Mouse (Mus musculus) small intestine, adult 10 weeks (tissue): Measurements from ENCODE around the gene Mpv17. TPM values are rescaled to one million over a fixed set of nuclear protein-coding genes. Genes with fewer than 3 reads are reported as not detected.

Experiments used
- polyA plus RNA-seq: library from polyadenylated mRNA; stranded (reverse); fragments of 350-450 nt; fragmentation: Illumina TruSeq; extraction: RNeasy Lipid Tissue Mini Kit (QIAGEN cat#74804); gene quantifications from one replicate; pipeline ENCODE4 v1.2.3, GENCODE M21; 2014; ENCODE audit warnings: low replicate concordance

Gene Mpv17
- 10.0 TPM for polyA plus RNA-seq

GRCm38 (mm10) chr5:31154152-31154553 is at the start of gene Mpv17:
Gene Mpv17, minus strand, starts transcription at chr5:31154251.

DNA sequence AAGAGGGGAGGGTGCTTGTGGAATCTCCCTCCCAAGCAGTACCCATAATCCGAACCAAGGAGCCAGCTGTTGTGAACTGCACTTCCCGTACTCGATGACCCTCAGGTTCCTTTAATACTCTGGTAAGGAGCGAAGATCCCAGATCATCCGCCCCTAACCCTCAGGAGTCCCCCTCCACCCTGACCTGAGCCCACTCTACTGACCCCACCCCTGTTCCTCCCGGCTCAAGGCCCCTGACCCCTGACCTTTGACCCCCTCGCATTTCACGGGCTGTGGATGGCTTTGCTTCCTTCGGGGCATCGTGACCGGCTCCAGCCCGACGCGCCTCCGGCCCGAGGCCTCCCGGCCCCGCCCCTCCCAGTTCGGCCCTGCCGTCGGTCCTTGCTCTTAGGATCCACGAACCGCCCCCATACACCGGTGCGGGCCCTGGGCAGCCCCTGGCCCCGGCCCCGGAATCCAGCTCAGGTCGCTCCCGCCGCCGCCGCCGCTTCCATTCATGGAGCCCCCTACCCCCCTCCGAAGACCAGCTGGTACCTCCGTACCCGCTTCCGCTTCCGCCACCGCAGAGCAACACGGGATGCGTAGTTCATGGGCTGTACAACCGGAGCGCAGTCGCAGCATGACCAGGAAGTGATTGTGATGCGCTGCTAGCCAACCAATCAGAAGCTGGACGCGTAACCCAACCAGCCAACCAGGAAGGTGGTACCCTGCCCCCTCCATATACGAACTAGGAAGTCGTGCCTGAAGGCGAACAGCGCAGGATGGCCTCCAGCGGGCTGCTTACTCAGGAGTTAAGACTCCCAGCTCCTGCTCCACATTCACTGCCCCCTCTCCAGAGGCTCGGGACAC is 47.9 kb upstream of the Mpv17 start, which contains the start of gene Zfp513:
Gene Zfp513 (minus strand): TSS at position 562 of the 849 bp plus-strand sequence.

DNA sequence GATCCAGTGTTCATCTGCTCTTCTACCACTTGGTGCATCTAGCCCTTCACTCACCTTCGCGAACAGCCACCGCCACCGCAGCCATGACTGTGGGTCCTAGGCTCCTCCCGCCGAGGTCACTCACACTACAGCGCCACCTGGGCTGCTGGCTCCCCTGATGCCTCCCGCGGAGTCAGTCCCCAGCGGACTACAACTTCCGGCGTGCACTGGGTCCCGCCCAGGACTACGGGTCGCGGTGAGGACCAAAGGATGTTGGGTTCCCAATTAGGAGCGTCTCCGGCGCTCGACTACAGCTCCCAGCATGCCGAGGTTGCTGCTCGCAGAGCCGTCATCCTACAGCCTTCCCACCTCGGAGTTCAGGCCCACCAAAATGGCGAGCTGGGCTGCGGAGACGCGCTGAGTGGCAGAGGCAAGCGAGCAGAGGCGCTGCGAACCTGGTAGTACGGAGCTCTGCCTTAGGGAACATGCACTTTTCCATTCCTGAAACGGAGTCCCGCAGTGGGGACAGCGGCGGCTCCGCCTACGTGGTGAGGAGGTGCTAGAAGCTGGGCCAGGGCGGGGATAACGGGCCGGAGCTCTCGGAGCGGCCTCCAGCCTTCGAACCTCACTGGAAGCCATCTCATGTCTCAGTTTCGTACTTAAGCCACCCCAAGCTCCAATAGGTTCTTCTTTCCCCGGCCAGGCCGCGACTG is 39.0 kb upstream of the Mpv17 start, which contains the start of the genes Snx17 and Eif2b4:
Gene Snx17 (plus strand): TSS at position 289 of the 692 bp plus-strand sequence.
Gene Eif2b4 (minus strand): TSS at position 492 of the 692 bp plus-strand sequence.

GRCm38 (mm10) chr5:31179766-31180630 is 25.9 kb upstream of the Mpv17 start, which contains the start of the genes Gm29609 and Gtf3c2:
Gene Gm29609, minus strand, starts transcription at chr5:31179911.
Gene Gtf3c2, minus strand, starts transcription at chr5:31180144.

DNA sequence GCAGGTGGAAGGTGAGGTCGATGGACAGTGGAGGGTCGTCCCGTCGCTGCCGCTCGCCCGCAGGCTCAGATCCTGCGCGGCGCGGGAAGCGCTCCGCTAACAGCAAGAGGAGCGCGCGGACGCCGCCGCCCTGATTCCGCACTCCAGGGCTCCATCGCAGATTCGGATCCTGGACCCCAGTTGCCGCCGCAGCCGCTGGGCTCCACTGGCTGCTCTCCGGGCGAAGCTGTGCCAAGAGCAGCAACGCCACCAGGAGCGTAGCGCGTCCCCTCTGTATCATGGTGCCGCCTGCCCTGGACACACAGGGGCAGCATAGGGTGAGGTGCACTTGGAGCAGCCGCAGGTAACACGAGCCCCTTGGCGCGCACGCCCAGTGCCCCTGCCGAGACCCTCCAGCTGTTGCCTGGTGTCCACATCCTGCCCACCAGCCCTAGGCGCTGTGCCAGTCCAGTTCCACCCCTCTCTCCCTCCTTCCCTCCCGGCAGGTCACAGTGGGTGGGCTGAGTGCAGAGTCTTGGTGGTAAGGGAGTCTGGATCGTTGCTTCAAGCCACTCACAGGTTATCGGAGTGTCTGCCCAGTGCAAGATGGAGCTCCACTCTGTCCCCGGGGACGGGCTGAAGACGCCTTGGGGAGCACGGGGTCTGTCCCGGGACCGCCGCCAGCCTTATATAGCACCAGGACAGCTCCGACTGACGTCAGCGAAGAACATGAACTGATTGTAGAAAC is 15.6 kb downstream of the Mpv17 start, which contains the start of gene Ucn:
Gene Ucn (minus strand): TSS at position 589 of the 727 bp plus-strand sequence.

DNA sequence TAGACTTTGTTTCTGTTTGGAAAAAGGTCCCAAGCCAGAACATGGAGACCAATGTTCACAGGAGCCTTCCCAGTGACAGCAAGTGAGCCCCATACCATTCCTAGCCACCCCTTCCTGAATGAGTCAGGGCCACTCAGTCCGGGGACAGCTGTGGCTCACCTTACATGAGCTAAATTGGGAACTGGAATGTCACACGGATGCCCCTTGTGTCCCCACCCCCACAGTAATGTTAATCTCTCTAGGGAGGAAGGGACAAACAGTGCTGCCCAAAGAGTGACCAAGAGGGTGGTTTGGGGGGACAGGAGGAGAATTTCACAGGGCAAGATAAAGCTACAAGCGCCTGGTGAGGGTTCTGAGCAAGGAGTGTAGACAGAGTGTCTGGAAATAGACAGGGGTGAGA is 37.7 kb downstream of the Mpv17 start, which contains the start of gene Trim54:
Gene Trim54 (plus strand): TSS at position 359 of the 400 bp plus-strand sequence.

DNA sequence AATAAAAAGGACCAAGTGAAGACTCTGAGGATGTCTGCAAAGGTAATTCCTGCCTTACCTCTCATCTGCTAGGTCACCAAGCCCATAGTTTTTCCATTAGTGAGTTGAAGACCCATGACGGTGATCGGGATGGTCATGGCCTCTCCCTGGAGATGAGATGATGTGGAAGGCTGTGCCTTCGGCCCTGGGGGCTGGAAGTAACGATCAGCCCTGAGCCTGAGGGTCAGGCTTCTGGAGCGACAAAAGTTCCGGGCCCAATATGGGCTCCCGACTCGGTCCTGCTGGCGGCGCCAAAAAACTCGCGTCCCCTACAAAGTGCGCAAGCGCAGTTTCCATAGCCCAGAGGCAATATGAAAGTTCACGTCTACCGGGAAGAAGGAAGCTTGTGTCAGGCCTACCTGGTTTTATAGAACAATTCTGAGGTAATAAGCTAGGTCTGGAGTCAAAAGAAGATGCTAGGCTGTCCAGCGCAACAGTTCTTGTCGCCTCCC is 46.0 kb downstream of the Mpv17 start, which contains the start of gene Slc30a3:
Gene Slc30a3 (minus strand): TSS at position 238 of the 491 bp plus-strand sequence.

DNA sequence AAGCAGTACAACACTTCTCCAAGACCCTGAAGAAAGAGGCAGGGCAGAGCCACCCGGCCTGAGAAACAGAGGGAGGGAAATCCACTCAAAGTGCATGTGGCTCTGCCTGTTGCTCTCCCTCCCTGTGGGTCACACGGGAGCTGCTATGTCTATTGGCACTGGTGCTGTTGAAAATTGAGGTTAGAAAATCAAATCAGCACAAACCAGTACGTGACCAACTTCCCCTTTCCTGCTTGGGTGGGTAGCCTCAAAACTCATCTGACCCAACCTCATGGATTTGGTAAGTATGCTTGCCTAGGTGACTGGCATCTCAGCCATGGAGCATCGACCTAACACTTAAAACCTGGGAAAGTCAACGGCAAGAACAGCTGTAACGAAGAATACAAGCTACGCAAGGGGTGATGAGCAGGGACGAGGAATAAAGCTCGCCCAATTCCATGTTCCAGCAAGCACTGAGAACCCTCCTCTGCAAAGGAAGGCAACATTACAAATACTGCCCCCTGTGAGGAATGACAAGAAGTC is 48.2 kb downstream of the Mpv17 start, which contains the start of gene Dnajc5g:
Gene Dnajc5g (plus strand): TSS at position 472 of the 522 bp plus-strand sequence.

Other genes with a start within 250 kb of the Mpv17 start
- gene Ost4, start 246.5 kb downstream of the Mpv17 start, polyA plus RNA-seq: 273 TPM
- 0.11 TPM for gene Emilin1, start 240.8 kb downstream of the Mpv17 start, polyA plus RNA-seq
- 2.0 TPM for gene Khk, start 232.8 kb downstream of the Mpv17 start, polyA plus RNA-seq
- gene Cgref1, start 208.7 kb downstream of the Mpv17 start, polyA plus RNA-seq: 18.4 TPM
- 17.1 TPM for gene Preb, start 193.9 kb downstream of the Mpv17 start, polyA plus RNA-seq
- gene Tcf23, start 185.6 kb downstream of the Mpv17 start, polyA plus RNA-seq: 0.30 TPM
- 41.8 TPM for gene Atraid, start 105.9 kb downstream of the Mpv17 start, polyA plus RNA-seq
- gene Slc5a6, start 105.3 kb downstream of the Mpv17 start, polyA plus RNA-seq: 3.5 TPM
- gene Cad, start 99.5 kb downstream of the Mpv17 start, polyA plus RNA-seq: 0.33 TPM
- gene Dnajc5g, start 48.0 kb downstream of the Mpv17 start, polyA plus RNA-seq: not detected
- not detected for gene Slc30a3, start 46.0 kb downstream of the Mpv17 start, polyA plus RNA-seq
- not detected for gene Trim54, start 37.5 kb downstream of the Mpv17 start, polyA plus RNA-seq
- gene Ucn, start 15.4 kb downstream of the Mpv17 start, polyA plus RNA-seq: not detected
- 0.22 TPM for gene Gm29609, start 25.7 kb upstream of the Mpv17 start, polyA plus RNA-seq
- gene Gtf3c2, start 25.9 kb upstream of the Mpv17 start, polyA plus RNA-seq: 49.3 TPM
- 37.9 TPM for gene Snx17, start 39.0 kb upstream of the Mpv17 start, polyA plus RNA-seq
- 0.89 TPM for gene Eif2b4, start 39.2 kb upstream of the Mpv17 start, polyA plus RNA-seq
- gene Zfp513, start 48.1 kb upstream of the Mpv17 start, polyA plus RNA-seq: 0.85 TPM
- 14.1 TPM for gene Ppm1g, start 66.4 kb upstream of the Mpv17 start, polyA plus RNA-seq
- gene Nrbp1, start 86.6 kb upstream of the Mpv17 start, polyA plus RNA-seq: 91.8 TPM
- gene Gm9970, start 87.0 kb upstream of the Mpv17 start, polyA plus RNA-seq: not detected
- gene Krtcap3, start 97.4 kb upstream of the Mpv17 start, polyA plus RNA-seq: 1.6 TPM
- 3.9 TPM for gene Ift172, start 136.9 kb upstream of the Mpv17 start, polyA plus RNA-seq
- gene Fndc4, start 141.8 kb upstream of the Mpv17 start, polyA plus RNA-seq: 0.93 TPM
- 0.11 TPM for gene Gckr, start 143.2 kb upstream of the Mpv17 start, polyA plus RNA-seq